Mouse (Mus musculus) kidney, postnatal 0 days (tissue): ENCODE data around the gene Nphs1. TPM values are rescaled to one million over a fixed set of nuclear protein-coding genes. Genes with fewer than 3 reads are reported as not detected.

ENCODE experiments used
- ATAC-seq: fragments of 200-750 bp; cut with Nextera tagmentation; replicated peaks from 2 replicates; pipeline ENCODE4 v1.8.0; 2017; ENCODE audit warnings: low read depth, moderate number of reproducible peaks, moderate TSS enrichment, moderate library complexity; ENCODE audit not compliant: low FRiP score
- DNase-seq: peaks from one replicate; pipeline ENCODE4 v3.0.0-alpha.2; 2016; ENCODE audit warnings: low spot score
- H3K27ac ChIP-seq: fragments of 300-500 bp; sonication (generic); 2 replicates; pipeline ENCODE4 v1.5.1; 2014; ENCODE audit warnings: mild to moderate bottlenecking
- H3K27me3 ChIP-seq: fragments of 300-500 bp; sonication (generic); 2 replicates; pipeline ENCODE4 v1.6.1; 2014; ENCODE audit warnings: low read length, mixed read lengths; ENCODE audit not compliant: insufficient read depth
- H3K36me3 ChIP-seq: fragments of 300-500 bp; sonication (generic); 2 replicates; pipeline ENCODE4 v1.6.1; 2014; ENCODE audit warnings: low read length, mixed read lengths; ENCODE audit not compliant: insufficient read depth
- H3K4me1 ChIP-seq: fragments of 300-500 bp; sonication (generic); replicated peaks from 2 replicates; pipeline ENCODE4 v1.6.1; 2014; ENCODE audit warnings: antibody characterized with exemption, low read length, mixed read lengths; ENCODE audit not compliant: insufficient read depth
- H3K4me2 ChIP-seq: fragments of 300-500 bp; sonication (generic); 2 replicates; pipeline ENCODE4 v1.6.1; 2014; ENCODE audit warnings: mild to moderate bottlenecking, low read length, moderate library complexity, mixed read lengths
- H3K4me3 ChIP-seq: fragments of 300-500 bp; sonication (generic); replicated peaks from 2 replicates; pipeline ENCODE4 v1.5.1; 2014; ENCODE audit warnings: low read depth, low read length
- H3K9ac ChIP-seq: fragments of 300-500 bp; sonication (generic); 2 replicates; pipeline ENCODE4 v1.6.1; 2014; ENCODE audit warnings: low read depth, low read length
- H3K9me3 ChIP-seq: fragments of 300-500 bp; sonication (generic); replicated peaks from 2 replicates; pipeline ENCODE4 v1.6.1; 2016; ENCODE audit warnings: low read length, inconsistent platforms, mixed read lengths
- CTCF ChIP-seq: IDR thresholded peaks from 2 replicates; pipeline ENCODE4 v1.5.1; 2016; ENCODE audit warnings: antibody characterized with exemption, low read depth, mild to moderate bottlenecking, moderate library complexity
- WGBS: fragments of 180-500 bp; shearing (Covaris S2); extraction: QIAGEN DNeasy Blood & Tissue Kit; methylation state at CpG from one replicate; pipeline ENCODE4 v1.1.7; 2014; 5-methylcytosine and 5-hydroxymethylcytosine counted together
- polyA plus RNA-seq: library from polyadenylated mRNA; unstranded; fragments of >200 nt; fragmentation: Nextera tagmentation; extraction: Ambion mirVana; gene quantifications from 2 replicates; pipeline ENCODE4 v1.2.1, GENCODE M21; 2015

The Nphs1 gene
- polyA plus RNA-seq, 1 experiment from 2014 or later = 3.8 TPM

DNA sequence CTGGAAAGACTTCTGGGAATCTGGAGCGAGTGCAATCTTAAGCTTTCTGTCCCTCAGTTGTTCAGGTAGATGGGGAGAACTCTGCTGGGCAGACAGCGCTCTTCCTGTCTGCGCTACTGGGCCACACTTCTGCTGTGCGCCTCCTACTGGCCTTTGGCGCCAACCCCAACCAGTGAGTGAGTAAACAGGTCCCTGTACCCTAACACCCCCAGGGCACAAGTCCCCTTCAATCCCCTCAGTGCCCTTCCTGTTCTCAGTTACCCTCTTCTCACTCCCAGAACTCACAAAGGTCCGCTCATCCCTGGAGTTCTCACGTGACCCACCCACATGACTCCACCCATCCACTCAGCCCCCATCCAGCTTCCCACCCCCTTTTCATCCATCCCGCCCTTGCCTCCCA, 60.2 kb downstream of the Nphs1 start:
- Histone ChIP-seq H3K27ac (no peak overlapping the region), H3K4me2 (no peak overlapping the region), H3K4me1 (0 out of 2 replicates have a peak, but pooled peaks cover 6% of the 10 kb centered on the region), H3K4me3 (no peak overlapping the region), H3K36me3 (0 out of 2 replicates have a peak, but pooled peaks cover under 1% of the 10 kb centered on the region), H3K9me3 (no peaks in the 10 kb centered on the region), H3K27me3 (no peaks in the 10 kb centered on the region), H3K9ac (no peak overlapping the region)
- TF ChIP-seq CTCF = 0 out of 2 replicates have a peak, but pooled peaks have one; percentile 5
- ATAC-seq = no peak
- no peak for DNase-seq
- 44% methylated on average over 8 of the region's 8 CpGs for WGBS

DNA sequence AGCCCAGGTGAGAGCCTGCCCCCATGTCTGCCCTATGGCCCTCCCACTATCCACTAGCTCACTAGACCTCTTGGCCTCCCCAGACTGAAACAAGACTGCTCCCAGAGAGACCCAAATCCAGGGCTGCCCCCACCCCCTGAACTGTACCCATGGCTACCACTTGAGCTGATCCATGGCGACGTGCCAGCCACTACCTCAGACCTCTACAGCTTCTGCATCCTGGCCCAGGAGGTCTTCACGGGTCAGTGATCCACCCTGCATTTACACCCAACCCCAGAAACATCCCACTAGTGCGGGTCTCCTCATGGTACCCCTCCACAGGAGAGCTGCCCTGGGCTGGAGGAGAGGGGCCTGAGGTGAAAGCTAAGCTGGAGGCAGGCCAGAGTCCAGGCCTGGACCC, 62.3 kb downstream of the Nphs1 start:
- WGBS = 49% methylated on average over 4 of the region's 4 CpGs
- H3K4me2 ChIP-seq = no peak overlapping the region
- ATAC-seq (no peak), DNase-seq (no peak)
- no peak overlapping the region for H3K4me3 ChIP-seq
- H3K27me3 ChIP-seq = no peaks in the 10 kb centered on the region
- H3K9ac ChIP-seq = no peak overlapping the region
- 0 out of 2 replicates have a peak, but pooled peaks cover 7% of the 10 kb centered on the region for H3K4me1 ChIP-seq
- no peak for TF ChIP-seq CTCF
- no peaks in the 10 kb centered on the region for H3K9me3 ChIP-seq
- H3K27ac ChIP-seq = no peak overlapping the region
- peaks cover 14% of the 10 kb centered on the region; the same call in 1 of the 2 replicates for H3K36me3 ChIP-seq

- no peak overlapping the region for H3K4me2 ChIP-seq
- H3K4me3 ChIP-seq = no peak overlapping the region
- H3K27ac ChIP-seq = no peak overlapping the region
Observed at GRCm38 (mm10) chr7:30520856-30521255, 62.7 kb downstream of the Nphs1 start.

GRCm38 (mm10) chr7:30522871-30523270, 64.8 kb downstream of the Nphs1 start:
- DNase-seq (no peak), ATAC-seq (no peak; the same call in 1 of the 2 replicates)
- 69% methylated on average over 10 of the region's 10 CpGs for WGBS
- Histone ChIP-seq H3K27ac (peak overlapping the region; percentile 19; the same call in 1 of the 2 replicates), H3K9ac (peak overlapping the region; percentile 35; the same call in 1 of the 2 replicates), H3K4me2 (no peak overlapping the region), H3K27me3 (no peaks in the 10 kb centered on the region), H3K4me1 (peaks cover 17% of the 10 kb centered on the region; the same call in 1 of the 2 replicates), H3K36me3 (peaks cover 16% of the 10 kb centered on the region; the same call in 1 of the 2 replicates), H3K9me3 (no peaks in the 10 kb centered on the region), H3K4me3 (no peak overlapping the region)
- TF ChIP-seq CTCF = no peak

More at GRCm38 (mm10) chr7:30520856-30521255, 62.7 kb downstream of the Nphs1 start:
- ATAC-seq = no peak
- Histone ChIP-seq H3K36me3 (peaks cover 14% of the 10 kb centered on the region; the same call in 1 of the 2 replicates), H3K27me3 (no peaks in the 10 kb centered on the region), H3K4me1 (peaks cover 7% of the 10 kb centered on the region; the same call in 1 of the 2 replicates), H3K9ac (no peak overlapping the region), H3K9me3 (no peaks in the 10 kb centered on the region)
- no peak for DNase-seq
- 70% methylated on average over 5 of the region's 5 CpGs for WGBS
- TF ChIP-seq CTCF = no peak

DNA sequence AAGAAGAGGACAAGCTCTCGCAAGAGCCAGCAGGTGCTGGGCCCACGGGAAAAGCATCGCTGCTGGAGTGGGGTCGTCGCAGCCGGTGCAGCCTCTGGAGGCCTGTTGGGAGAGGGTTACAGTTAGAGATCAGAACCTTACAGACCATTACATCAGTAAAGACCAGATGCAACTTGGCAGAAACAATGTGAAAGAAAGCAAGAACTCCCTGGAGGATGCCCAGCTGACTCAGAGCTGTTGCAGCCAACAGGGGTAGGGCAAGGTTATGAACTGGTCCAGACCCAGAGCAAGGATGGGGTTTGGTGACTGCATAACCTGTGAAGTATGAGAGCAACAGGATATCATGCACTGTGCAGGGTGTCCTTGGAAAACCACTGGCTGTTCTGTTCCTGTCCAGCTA, 66.4 kb downstream of the Nphs1 start:
- peaks cover 29% of the 10 kb centered on the region for H3K36me3 ChIP-seq
- no peak overlapping the region for H3K9ac ChIP-seq
- ATAC-seq = no peak
- H3K9me3 ChIP-seq = no peaks in the 10 kb centered on the region
- 84% methylated on average over 6 of the region's 6 CpGs for WGBS
- no peak overlapping the region for H3K27ac ChIP-seq
- H3K27me3 ChIP-seq = no peaks in the 10 kb centered on the region
- no peak for DNase-seq
- no peak overlapping the region for H3K4me2 ChIP-seq
- H3K4me3 ChIP-seq = no peak overlapping the region
- TF ChIP-seq CTCF = no peak
- peaks cover 16% of the 10 kb centered on the region; the same call in 1 of the 2 replicates for H3K4me1 ChIP-seq

GRCm38 (mm10) chr7:30525954-30526353, 67.8 kb downstream of the Nphs1 start:
- Histone ChIP-seq H3K27me3 (no peaks in the 10 kb centered on the region), H3K27ac (peak overlapping the region; percentile 51; the same call in 1 of the 2 replicates), H3K4me1 (peaks cover 15% of the 10 kb centered on the region; the same call in 1 of the 2 replicates), H3K4me3 (no peak overlapping the region), H3K4me2 (peak overlapping the region; percentile 36), H3K9ac (peak overlapping the region; percentile 46; the same call in 1 of the 2 replicates), H3K36me3 (peaks cover 36% of the 10 kb centered on the region), H3K9me3 (no peaks in the 10 kb centered on the region)
- DNase-seq = peak; percentile 56
- 20% methylated on average over 10 of the region's 10 CpGs for WGBS
- ATAC-seq = peak; percentile 27; the same call in 1 of the 2 replicates
- no peak for TF ChIP-seq CTCF

GRCm38 (mm10) chr7:30526399-30526798, 68.3 kb downstream of the Nphs1 start:
- Histone ChIP-seq H3K4me2 (peak overlapping the region; percentile 36), H3K36me3 (peaks cover 36% of the 10 kb centered on the region), H3K9ac (peak overlapping the region; percentile 46; the same call in 1 of the 2 replicates), H3K4me1 (peaks cover 15% of the 10 kb centered on the region; the same call in 1 of the 2 replicates), H3K27ac (peak overlapping the region; percentile 51; the same call in 1 of the 2 replicates), H3K4me3 (no peak overlapping the region), H3K9me3 (no peaks in the 10 kb centered on the region), H3K27me3 (no peaks in the 10 kb centered on the region)
- WGBS = 18% methylated on average over 17 of the region's 17 CpGs
- DNase-seq (no peak), ATAC-seq (0 out of 2 replicates have a peak, but pooled peaks have one; percentile 11)
- no peak for TF ChIP-seq CTCF
